Mouse (Mus musculus) neural tube, embryonic 11.5 days (tissue): ENCODE results near the gene Xpa. TPM values are rescaled to one million over a fixed set of nuclear protein-coding genes. Genes with fewer than 3 reads are reported as not detected.

ENCODE experiments used
- ATAC-seq: fragments of 200-750 bp; cut with Nextera tagmentation; 2 replicates; pipeline ENCODE4 v1.8.0; 2017; ENCODE audit warnings: moderate number of reproducible peaks, mild to moderate bottlenecking, moderate TSS enrichment, moderate library complexity; ENCODE audit not compliant: insufficient read depth, low FRiP score, low TSS enrichment
- DNase-seq: peaks from one replicate; pipeline ENCODE4 v3.0.0-alpha.2; 2015; ENCODE audit warnings: low spot score
- H3K27ac ChIP-seq: fragments of 300-500 bp; sonication (generic); 2 replicates; pipeline ENCODE4 v1.5.1; 2014; ENCODE audit warnings: low read depth, mild to moderate bottlenecking, low read length
- H3K27me3 ChIP-seq: fragments of 300-500 bp; sonication (generic); 2 replicates; pipeline ENCODE4 v1.6.1; 2014; ENCODE audit warnings: mild to moderate bottlenecking, low read length, mixed read lengths; ENCODE audit not compliant: control insufficient read depth, insufficient read depth
- H3K36me3 ChIP-seq: fragments of 300-500 bp; sonication (generic); 2 replicates; pipeline ENCODE4 v1.6.1; 2014; ENCODE audit warnings: mild to moderate bottlenecking, low read length, moderate library complexity, mixed read lengths; ENCODE audit not compliant: control insufficient read depth, insufficient read depth
- H3K4me1 ChIP-seq: fragments of 300-500 bp; sonication (generic); 2 replicates; pipeline ENCODE4 v1.6.1; 2014; ENCODE audit warnings: low read length, mixed read lengths; ENCODE audit not compliant: control insufficient read depth, insufficient read depth
- H3K4me2 ChIP-seq: fragments of 300-500 bp; sonication (generic); 2 replicates; pipeline ENCODE4 v1.6.1; 2014; ENCODE audit warnings: low read depth, mild to moderate bottlenecking, moderate library complexity
- H3K4me3 ChIP-seq: fragments of 300-500 bp; sonication (generic); 2 replicates; pipeline ENCODE4 v1.5.1; 2014; ENCODE audit warnings: low read depth, low read length
- H3K9ac ChIP-seq: fragments of 300-500 bp; sonication (generic); 2 replicates; pipeline ENCODE4 v1.6.1; 2014; ENCODE audit warnings: mild to moderate bottlenecking, low read length
- H3K9me3 ChIP-seq: fragments of 300-500 bp; sonication (generic); 2 replicates; pipeline ENCODE4 v1.6.1; 2016; ENCODE audit warnings: low read length; ENCODE audit not compliant: control insufficient read depth
- WGBS: fragments of 180-500 bp; shearing (Covaris S2); extraction: QIAGEN DNeasy Blood & Tissue Kit; methylation state at CpG from one replicate; pipeline ENCODE4 v1.1.7; 2014; 5-methylcytosine and 5-hydroxymethylcytosine counted together
- polyA plus RNA-seq: library from polyadenylated mRNA; unstranded; fragments of >200 nt; fragmentation: Nextera tagmentation; extraction: Ambion mirVana; gene quantifications from 2 replicates; pipeline ENCODE4 v1.2.1, GENCODE M21; 2014

Xpa gene
- polyA plus RNA-seq, 1 experiment from 2014 or later = 28.4 TPM

DNA sequence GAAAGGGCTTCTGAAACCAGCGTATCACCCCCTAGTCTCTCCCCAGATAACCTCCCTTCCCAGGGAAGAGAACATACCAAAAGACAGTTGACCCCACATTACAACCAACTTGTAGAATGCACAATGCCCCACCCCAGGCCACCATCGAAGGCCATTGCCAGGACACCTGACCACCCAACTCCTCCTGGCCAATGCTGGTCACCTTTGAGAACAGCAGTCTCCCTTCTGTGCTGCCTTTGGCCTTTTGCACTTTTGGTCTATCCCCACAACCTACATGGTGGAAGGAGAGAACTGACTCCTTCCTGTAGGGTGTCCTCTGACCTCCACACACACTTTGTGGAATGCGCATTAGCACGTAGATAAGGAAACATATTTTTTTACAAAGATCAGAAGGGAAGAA is 78.6 kb downstream of the Xpa start:
- Histone ChIP-seq H3K4me2 (no peak overlapping the region), H3K9ac (no peak overlapping the region), H3K9me3 (no peaks in the 10 kb centered on the region), H3K4me3 (no peak overlapping the region), H3K27me3 (no peaks in the 10 kb centered on the region), H3K4me1 (no peaks in the 10 kb centered on the region), H3K27ac (no peak overlapping the region), H3K36me3 (peaks cover 28% of the 10 kb centered on the region)
- WGBS = 88% methylated on average over 4 of the region's 4 CpGs
- DNase-seq (no peak), ATAC-seq (no peak)

GRCm38 (mm10) chr4:46116544-46117175 is 79.5 kb downstream of the Xpa start:
- H3K4me3 ChIP-seq = no peak overlapping the region
- peaks cover 23% of the 10 kb centered on the region for H3K36me3 ChIP-seq
- 74% methylated on average over 10 of the region's 10 CpGs for WGBS
- H3K27ac ChIP-seq = no peak overlapping the region
- no peaks in the 10 kb centered on the region for H3K4me1 ChIP-seq
- H3K9ac ChIP-seq = no peak overlapping the region
- no peak for ATAC-seq
- H3K4me2 ChIP-seq = no peak overlapping the region
- no peaks in the 10 kb centered on the region for H3K9me3 ChIP-seq
- no peaks in the 10 kb centered on the region for H3K27me3 ChIP-seq
- DNase-seq = no peak

DNA sequence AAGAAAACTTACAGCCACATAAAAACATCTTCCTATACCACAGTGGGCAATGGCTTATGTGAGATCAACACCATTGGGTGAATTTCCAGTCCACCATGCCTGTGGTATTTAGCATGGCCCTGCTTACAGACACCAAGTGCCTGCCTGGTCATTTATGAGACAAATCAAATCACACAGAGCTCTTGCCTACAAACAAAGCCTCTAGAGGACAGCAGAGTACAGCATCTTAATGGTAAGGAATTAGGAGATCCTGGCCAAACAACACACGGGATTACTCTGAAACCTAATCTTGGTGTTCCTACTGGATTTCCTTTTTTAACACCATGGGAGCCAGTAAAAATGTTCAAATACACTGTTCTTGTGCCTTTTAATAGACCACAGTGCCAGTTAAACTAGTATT is 80.8 kb downstream of the Xpa start:
- H3K27ac ChIP-seq = no peak overlapping the region
- H3K9me3 ChIP-seq = no peaks in the 10 kb centered on the region
- H3K4me3 ChIP-seq = no peak overlapping the region
- no peaks in the 10 kb centered on the region for H3K4me1 ChIP-seq
- peaks cover 19% of the 10 kb centered on the region for H3K36me3 ChIP-seq
- no peak for ATAC-seq
- 89% methylated on average over 1 of the region's 1 CpGs for WGBS
- no peak for DNase-seq
- no peak overlapping the region for H3K9ac ChIP-seq
- no peaks in the 10 kb centered on the region for H3K27me3 ChIP-seq
- no peak overlapping the region for H3K4me2 ChIP-seq

DNA sequence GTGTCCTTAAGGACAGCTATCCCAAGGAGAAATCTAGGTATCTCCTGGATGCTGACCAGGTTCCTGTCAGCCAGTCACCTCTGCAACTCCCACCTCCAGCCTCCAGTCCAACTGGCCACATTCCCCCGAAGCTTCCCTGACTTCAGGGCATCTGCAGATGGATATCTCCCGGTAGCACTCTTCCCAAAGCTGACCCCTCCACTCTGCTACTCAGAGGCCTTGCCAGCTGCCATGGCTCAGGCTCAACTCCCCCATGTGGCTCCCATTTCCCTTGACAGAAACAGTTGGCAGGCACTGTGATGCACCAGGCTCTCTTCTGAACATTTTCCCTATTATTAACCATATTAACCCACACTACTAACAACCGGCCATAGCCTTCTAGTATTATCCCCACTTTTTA is 84.8 kb downstream of the Xpa start:
- H3K4me3 ChIP-seq = no peak overlapping the region
- H3K36me3 ChIP-seq = peaks cover 11% of the 10 kb centered on the region
- ATAC-seq (no peak), DNase-seq (no peak)
- H3K4me2 ChIP-seq = no peak overlapping the region
- H3K27me3 ChIP-seq = no peaks in the 10 kb centered on the region
- H3K9ac ChIP-seq = no peak overlapping the region
- no peaks in the 10 kb centered on the region for H3K9me3 ChIP-seq
- H3K4me1 ChIP-seq = no peaks in the 10 kb centered on the region
- H3K27ac ChIP-seq = no peak overlapping the region
- 79% methylated on average over 3 of the region's 3 CpGs for whole genome bisulfite sequencing

- Histone ChIP-seq H3K4me1 (no peaks in the 10 kb centered on the region), H3K9ac (no peak overlapping the region), H3K27me3 (no peaks in the 10 kb centered on the region), H3K36me3 (peaks cover 5% of the 10 kb centered on the region; the same call in 1 of the 2 replicates), H3K9me3 (no peaks in the 10 kb centered on the region), H3K4me3 (no peak overlapping the region), H3K27ac (no peak overlapping the region), H3K4me2 (no peak overlapping the region)
- DNase-seq = no peak
- no peak for ATAC-seq
- WGBS = 88% methylated on average over 8 of the region's 8 CpGs
Observed at GRCm38 (mm10) chr4:46110084-46110483, 86.0 kb downstream of the Xpa start.

Other genes with a start within 250 kb of the Xpa start
- 16.7 and 18.6 TPM in 2 replicates for gene Tdrd7, start 231.0 kb downstream of the Xpa start, polyA plus RNA-seq
- 5.2 and 5.7 TPM in 2 replicates for gene Tmod1, start 157.4 kb downstream of the Xpa start, polyA plus RNA-seq
- 134 and 145 TPM in 2 replicates for gene Ncbp1, start 57.7 kb downstream of the Xpa start, polyA plus RNA-seq
- gene Tstd2, start 57.6 kb downstream of the Xpa start, polyA plus RNA-seq = 32.5 and 37.2 TPM in 2 replicates
- gene Foxe1, start 147.3 kb upstream of the Xpa start, polyA plus RNA-seq = not detected in 2 replicates
- gene Trmo, start 193.1 kb upstream of the Xpa start, polyA plus RNA-seq = 10.5 TPM in 2 replicates
- gene Hemgn, start 217.2 kb upstream of the Xpa start, polyA plus RNA-seq = 15.8 and 15.9 TPM in 2 replicates